Mouse (Mus musculus): Measurements from ENCODE around the gene Clybl.
A peak's percentile ranks its signal among the peaks of the same experiment; 100 is the strongest.

The Clybl gene

GRCm38 (mm10) chr14:122313328-122313727 lies 131.8 kb downstream of the Clybl start:
- DNase-seq = no peak

GRCm38 (mm10) chr14:122315743-122316142 lies 134.2 kb downstream of the Clybl start:
- no peak for DNase-seq

DNA sequence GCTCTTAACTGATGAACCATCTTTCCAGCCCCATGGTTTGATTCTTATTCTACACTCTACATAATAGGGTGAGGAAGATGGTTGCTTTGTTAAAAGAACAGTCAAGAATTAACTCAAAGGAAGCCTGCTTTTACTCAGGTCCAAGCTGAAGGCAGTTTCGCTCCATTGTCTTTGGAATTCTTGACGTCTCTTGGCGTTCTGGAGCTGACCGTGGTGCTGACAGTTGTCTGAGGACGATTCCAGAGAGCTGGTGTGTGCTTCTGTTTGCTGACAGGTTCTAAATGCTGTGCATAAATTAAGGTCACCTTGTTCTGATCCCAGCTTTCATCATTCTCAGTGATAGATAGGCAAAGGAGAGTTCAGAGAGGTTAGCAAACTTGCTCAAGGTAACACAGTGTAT lies 140.6 kb downstream of the Clybl start:
- peak in 1 of 2 experiments; percentile 39 for DNase-seq

DNA sequence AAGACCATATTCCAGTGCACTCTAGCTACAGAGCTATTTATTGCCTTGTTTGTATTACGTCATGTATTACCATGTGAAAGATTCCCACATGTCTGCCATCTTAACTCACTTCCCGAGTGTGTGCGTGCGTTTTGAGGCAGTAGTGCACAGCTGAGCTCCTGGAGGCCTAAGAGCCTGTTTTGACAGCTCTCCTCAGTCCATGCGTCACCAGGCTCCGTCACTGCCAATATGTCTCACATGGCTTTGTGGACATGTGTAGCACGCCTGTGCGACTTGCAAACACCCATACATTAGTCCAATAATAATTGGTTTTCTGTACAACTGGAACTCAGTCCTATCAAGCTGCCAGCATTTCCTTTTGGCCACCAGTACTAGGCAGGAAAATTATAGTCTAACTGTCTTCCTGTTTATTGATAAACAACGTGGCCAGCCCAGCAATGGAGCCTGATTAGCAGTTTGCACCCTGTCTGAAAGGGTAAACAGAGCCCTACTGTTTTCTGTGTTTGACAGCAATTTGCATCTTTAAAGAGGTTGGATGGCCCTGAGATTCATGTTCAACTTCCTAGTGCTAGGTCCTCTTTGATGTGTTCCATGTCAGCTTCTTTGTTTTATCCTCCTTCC lies 142.4 kb downstream of the Clybl start:
- DNase-seq = no peak

DNA sequence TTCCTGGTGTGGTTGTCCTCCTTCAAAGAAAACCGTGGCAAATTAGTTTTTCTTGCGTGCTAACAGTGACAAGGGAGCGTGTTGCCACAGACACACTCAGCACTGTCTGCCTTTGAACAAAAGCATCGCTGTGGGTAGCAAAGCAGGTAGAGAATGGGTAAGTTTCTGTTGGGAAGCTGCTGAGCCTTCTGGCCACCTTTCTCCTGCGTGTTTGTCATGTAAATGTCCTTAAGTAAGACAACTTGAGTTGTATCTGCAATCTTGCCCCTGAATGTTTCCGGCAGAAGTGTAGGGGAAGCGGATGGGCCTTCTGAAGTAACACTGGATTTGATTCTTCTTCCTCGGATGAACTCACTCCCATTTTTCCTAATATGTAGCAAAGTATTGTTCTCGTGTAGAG lies 148.6 kb downstream of the Clybl start:
- DNase-seq = no peak

- no peak for DNase-seq
Observed at GRCm38 (mm10) chr14:122330716-122331115, 149.2 kb downstream of the Clybl start.

- peak; percentile 15 to 20 for DNase-seq
Observed at GRCm38 (mm10) chr14:122331635-122332460, 150.3 kb downstream of the Clybl start.

DNA sequence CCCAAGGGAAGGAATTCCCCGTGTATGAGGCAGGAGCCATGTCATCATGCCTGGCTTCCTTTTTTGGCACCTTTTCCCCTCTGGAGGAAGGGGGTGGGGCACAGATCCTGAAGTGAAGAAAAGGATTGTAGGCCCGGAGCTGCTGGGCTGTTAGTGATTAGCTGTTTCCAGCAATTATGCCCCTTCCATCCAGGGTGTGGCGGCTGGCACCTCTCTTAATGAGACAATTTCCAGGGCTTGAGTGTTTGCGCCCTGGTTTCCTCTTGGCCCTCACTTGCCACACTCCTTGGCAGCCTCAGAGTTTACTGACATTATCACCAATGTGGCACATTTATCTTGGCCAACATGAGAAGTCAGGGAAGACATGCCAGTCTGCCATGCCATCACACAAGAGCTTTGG lies 155.5 kb downstream of the Clybl start:
- peak in 1 of 2 experiments; percentile 16 for DNase-seq

GRCm38 (mm10) chr14:122338784-122339183 lies 157.3 kb downstream of the Clybl start:
- DNase-seq = peak in 1 of 2 experiments; percentile 19

GRCm38 (mm10) chr14:122340141-122340540 lies 158.6 kb downstream of the Clybl start:
- DNase-seq = no peak

DNA sequence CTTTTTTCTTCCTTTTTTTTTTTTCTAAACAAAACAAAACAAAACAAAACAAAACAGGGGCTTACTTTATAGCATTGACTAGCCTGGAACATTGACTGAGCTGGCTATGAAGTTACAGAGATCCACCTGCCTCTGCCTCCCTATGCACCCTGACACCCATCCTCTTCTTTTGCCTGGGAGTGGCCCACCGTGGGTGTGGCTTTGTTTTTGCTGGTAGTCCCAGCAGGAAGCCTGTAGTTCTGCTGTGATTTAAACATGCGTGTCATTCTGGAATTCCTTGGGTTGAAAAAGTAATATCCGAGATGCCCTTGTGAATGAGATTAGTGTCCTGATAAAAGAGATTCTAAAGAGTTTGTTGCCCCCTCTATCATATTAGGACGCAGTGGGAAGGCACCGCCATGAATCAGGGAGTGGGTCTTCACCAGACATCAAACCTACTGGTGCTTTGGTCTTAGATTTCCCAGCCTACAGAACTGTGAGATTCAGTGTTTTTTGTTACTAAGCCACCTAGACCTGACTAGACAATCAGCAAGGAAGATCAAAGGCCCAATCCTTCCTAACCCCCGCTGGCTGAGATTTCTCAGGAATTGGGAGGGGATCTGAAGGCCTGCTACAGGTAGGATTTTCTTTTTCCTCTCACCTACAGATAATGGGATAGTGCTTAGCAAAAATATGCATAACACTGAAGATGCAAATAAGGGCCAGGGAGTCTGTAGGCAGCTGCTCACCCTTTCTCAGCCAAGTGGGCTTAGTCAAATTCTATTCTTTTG lies 160.3 kb downstream of the Clybl start:
- no peak for DNase-seq

- no peak for DNase-seq
Observed at GRCm38 (mm10) chr14:122344272-122345224, 163.0 kb downstream of the Clybl start.

DNA sequence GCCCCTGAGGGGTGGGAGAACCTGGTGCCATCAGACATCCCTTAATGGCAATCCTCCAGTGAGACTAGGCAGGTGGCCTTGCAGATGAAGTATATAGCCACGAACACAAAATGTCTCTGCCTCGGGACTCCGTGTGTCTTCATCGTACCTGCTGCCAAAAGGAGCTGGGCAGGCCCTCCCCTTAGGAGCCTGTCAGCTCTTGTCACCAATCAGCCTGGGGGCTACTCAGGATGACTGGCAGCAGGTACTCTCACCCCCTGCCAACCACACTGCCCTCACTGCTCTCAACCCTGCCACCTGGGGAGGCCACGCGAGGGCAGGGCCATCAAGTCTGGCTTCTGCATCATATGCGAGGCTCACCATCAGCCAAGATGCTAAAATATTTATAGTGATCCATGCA lies 166.6 kb downstream of the Clybl start:
- DNase-seq = no peak

GRCm38 (mm10) chr14:122349326-122349725 lies 167.8 kb downstream of the Clybl start:
- no peak for DNase-seq

GRCm38 (mm10) chr14:122349761-122350160 lies 168.3 kb downstream of the Clybl start:
- DNase-seq = no peak

- DNase-seq = no peak
Observed at GRCm38 (mm10) chr14:122350766-122351165, 169.3 kb downstream of the Clybl start.

- no peak for DNase-seq
Observed at GRCm38 (mm10) chr14:122357316-122357715, 175.8 kb downstream of the Clybl start.

DNA sequence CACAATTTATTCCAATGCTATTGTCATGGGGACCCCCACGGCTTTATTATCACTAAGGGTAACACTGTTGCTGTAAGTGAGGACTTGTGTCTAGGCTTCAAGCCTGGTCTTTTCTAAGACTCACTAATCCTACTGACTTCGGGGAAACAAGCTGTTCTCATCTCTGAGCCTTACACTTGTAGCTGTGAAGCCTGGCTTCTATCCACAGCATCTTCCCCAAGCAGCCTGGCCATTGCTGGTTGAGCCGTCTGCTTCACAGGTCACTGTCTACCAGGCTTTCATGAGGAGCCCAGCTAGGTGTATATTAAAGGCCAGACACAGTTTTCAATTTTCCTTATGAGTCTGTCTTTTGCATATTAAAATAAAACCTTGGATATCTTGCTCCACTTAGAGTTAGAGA lies 177.1 kb downstream of the Clybl start:
- no peak for DNase-seq

- no peak for DNase-seq
Observed at GRCm38 (mm10) chr14:122359136-122359905, 177.8 kb downstream of the Clybl start.

DNA sequence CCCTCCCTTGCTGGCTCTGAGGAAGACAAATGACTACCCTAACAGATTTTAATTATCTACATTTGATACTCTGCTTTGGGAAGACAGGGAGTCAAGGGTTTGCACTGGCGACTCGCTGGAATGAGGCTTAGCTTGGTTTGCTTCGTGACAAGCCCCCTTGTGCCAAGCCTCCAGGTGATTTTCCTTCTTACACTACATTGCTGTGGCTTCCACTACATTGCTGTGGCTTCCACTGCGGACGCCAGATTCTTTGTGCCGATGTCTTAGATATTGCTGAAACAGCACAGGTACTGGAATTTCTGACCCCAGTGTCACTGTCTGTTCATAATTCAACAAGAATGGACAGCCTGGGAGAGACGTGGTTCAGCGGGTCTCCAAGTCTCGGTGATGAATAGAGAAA lies 180.3 kb downstream of the Clybl start:
- no peak for DNase-seq

DNA sequence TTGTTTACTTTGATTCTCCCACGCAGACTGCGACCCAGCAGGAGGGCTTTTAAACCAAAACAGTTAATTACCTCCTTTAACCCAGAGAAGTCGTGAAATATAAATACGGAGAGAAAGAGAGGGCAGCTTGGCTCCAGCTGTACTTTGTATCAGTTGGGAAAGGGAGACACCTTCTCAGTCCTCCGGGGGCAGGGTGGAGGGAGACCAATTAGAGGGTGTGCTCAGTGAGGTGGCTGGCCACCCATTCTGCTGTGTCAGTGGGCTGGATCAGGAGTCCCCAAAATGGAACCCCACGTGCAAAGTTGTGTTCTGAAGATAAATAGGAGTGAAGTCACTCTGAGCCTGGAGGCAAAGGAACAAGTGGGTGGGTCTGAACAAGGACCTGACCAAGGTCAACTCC lies 181.7 kb downstream of the Clybl start:
- no peak for DNase-seq

DNA sequence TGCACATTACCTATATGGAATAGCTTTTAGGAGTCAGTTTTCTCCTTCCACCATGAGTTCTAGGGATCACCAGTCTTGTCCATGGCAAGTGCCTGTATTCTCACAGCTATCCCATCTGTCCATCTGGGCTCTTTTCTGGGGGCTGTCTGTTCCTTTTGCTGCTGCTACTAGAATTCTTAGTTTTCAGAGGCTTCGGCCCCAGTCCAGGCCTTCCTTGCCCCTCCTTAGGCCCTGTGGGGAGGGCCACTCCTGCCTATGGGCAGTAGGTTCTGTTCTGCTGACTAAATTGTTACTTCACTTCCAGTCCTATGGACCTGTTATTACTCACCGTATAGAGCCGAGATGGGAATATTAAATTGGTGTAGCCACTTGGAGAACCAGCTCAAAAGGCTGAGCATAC lies 182.5 kb downstream of the Clybl start:
- DNase-seq = no peak

Data from kidney, postnatal 36 days (tissue).